Mouse (Mus musculus): Measurements from ENCODE around the gene Neurl1a.

Neurl1a gene

GRCm38 (mm10) chr19:47178431-47179271 is at the start of gene Neurl1a:
Gene Neurl1a, plus strand, starts transcription at chr19:47178820.
- POLR2A ChIA-PET, result interaction anchor here (0.6 to 4.9 kb wide), 48 partner anchors 9 to 580 kb away, joined by 3 to 19 read pairs (median 4); partner anchors contain the start of genes Pdcd11 (in 3 of the 4), Usmg5 (in 3 of the 4), Nt5c2 (in 2 of the 4) and Taf5 (in 2 of the 4)
- CTCF ChIA-PET, result interaction anchor here in 3 of 4 experiments (0.7 to 2.5 kb wide), 30 partner anchors 8 to 418 kb away, joined by 3 to 21 read pairs (median 4); no protein-coding TSS in a partner anchor

GRCm38 (mm10) chr19:47128835-47129234 is 49.8 kb upstream of the Neurl1a start:
- POLR2A ChIA-PET, result interaction anchor here in 2 of 4 experiments (0.7 to 4.0 kb wide), 9 partner anchors 9 to 61 kb away, joined by 3 to 21 read pairs (median 4); partner anchors contain the start of genes Taf5 (in 2 of the 2), Calhm2 (in 1 of the 2), Pdcd11 (in 1 of the 2) and Usmg5 (in 1 of the 2)
- CTCF ChIA-PET, result interaction anchor here in 1 of 4 experiments (0.6 to 4.2 kb wide), 4 partner anchors 8 to 40 kb away, joined by 3 to 18 read pairs (median 4); no protein-coding TSS in a partner anchor

GRCm38 (mm10) chr19:47130551-47131125 is 48.0 kb upstream of the Neurl1a start:
- ChIA-PET CTCF (interaction anchor here in 2 of 4 experiments (0.6 kb wide), 2 partner anchors 47 to 206 kb away, joined by 3 read pairs; no protein-coding TSS in a partner anchor), POLR2A (interaction anchor here in 3 of 4 experiments (0.6 to 4.0 kb wide), 8 partner anchors 7 to 340 kb away, joined by 3 to 21 read pairs (median 4); partner anchors contain the start of genes Taf5 (in 2 of the 3), Pdcd11 (in 1 of the 3) and Usmg5 (in 1 of the 3))

- ChIA-PET POLR2A (interaction anchor here in 3 of 4 experiments (1.1 to 2.7 kb wide), 5 partner anchors 10 to 65 kb away, joined by 3 to 14 read pairs (median 5); partner anchors contain the start of gene Taf5 (in 1 of the 3)), CTCF (interaction anchor here in 2 of 4 experiments (0.8 to 2.3 kb wide), 6 partner anchors 9 to 36 kb away, joined by 3 to 10 read pairs (median 8); partner anchors contain the start of gene Calhm3 (in 1 of the 2))
Observed at GRCm38 (mm10) chr19:47133161-47133560, 45.5 kb upstream of the Neurl1a start.

- POLR2A ChIA-PET, result interaction anchor here in 2 of 4 experiments (0.9 to 3.5 kb wide), 16 partner anchors 8 to 120 kb away, joined by 3 to 14 read pairs (median 4); partner anchors contain the start of genes Calhm1 (in 1 of the 2), Ina (in 1 of the 2), Nt5c2 (in 1 of the 2) and Taf5 (in 1 of the 2)
- CTCF ChIA-PET, result interaction anchor here in 3 of 4 experiments (0.6 to 2.8 kb wide), 10 partner anchors 11 to 239 kb away, joined by 3 to 16 read pairs (median 4); partner anchors contain the start of gene Neurl1a (in 1 of the 3)
Observed at GRCm38 (mm10) chr19:47135568-47135967, 43.1 kb upstream of the Neurl1a start.

GRCm38 (mm10) chr19:47136170-47136569 is 42.5 kb upstream of the Neurl1a start:
- ChIA-PET POLR2A (interaction anchor here in 2 of 4 experiments (0.9 to 3.5 kb wide), 6 partner anchors 10 to 121 kb away, joined by 3 to 14 read pairs (median 3); partner anchors contain the start of genes Ina (in 1 of the 2), Nt5c2 (in 1 of the 2) and Taf5 (in 1 of the 2)), CTCF (interaction anchor here in 2 of 4 experiments (1.6 to 2.8 kb wide), 2 partner anchors 32 kb away, joined by 3 to 16 read pairs; no protein-coding TSS in a partner anchor)

- ChIA-PET CTCF (interaction anchor here in 3 of 4 experiments (0.8 to 3.4 kb wide), 5 partner anchors 12 to 38 kb away, joined by 3 to 16 read pairs (median 13); no protein-coding TSS in a partner anchor), POLR2A (interaction anchor here in 3 of 4 experiments (0.7 to 5.5 kb wide), 12 partner anchors 9 to 122 kb away, joined by 3 to 62 read pairs (median 4); partner anchors contain the start of genes Pdcd11 (in 2 of the 3), Usmg5 (in 2 of the 3), Ina (in 1 of the 3) and Nt5c2 (in 1 of the 3))
Observed at GRCm38 (mm10) chr19:47137051-47137581, 41.5 kb upstream of the Neurl1a start.

GRCm38 (mm10) chr19:47137771-47138421 is 40.7 kb upstream of the Neurl1a start, which contains the start of gene Calhm2:
Gene Calhm2, minus strand, starts transcription at chr19:47138294.
- POLR2A ChIA-PET, result interaction anchor here (0.5 to 5.5 kb wide), 16 partner anchors 10 to 71 kb away, joined by 3 to 62 read pairs (median 4); partner anchors contain the start of genes Pdcd11 (in 2 of the 4), Taf5 (in 2 of the 4), Usmg5 (in 2 of the 4) and Neurl1a (in 1 of the 4)
- CTCF ChIA-PET, result interaction anchor here in 3 of 4 experiments (0.7 to 3.4 kb wide), 7 partner anchors 11 to 835 kb away, joined by 3 to 15 read pairs (median 5); no protein-coding TSS in a partner anchor

GRCm38 (mm10) chr19:47139611-47140010 is 39.0 kb upstream of the Neurl1a start:
- POLR2A ChIA-PET, result interaction anchor here in 2 of 4 experiments (0.8 to 5.5 kb wide), 13 partner anchors 7 to 124 kb away, joined by 3 to 62 read pairs (median 4); partner anchors contain the start of genes Taf5 (in 2 of the 2), Neurl1a (in 1 of the 2), Nt5c2 (in 1 of the 2) and Pcgf6 (in 1 of the 2)
- CTCF ChIA-PET, result interaction anchor here (0.6 to 3.4 kb wide), 13 partner anchors 9 to 607 kb away, joined by 3 to 15 read pairs (median 5); no protein-coding TSS in a partner anchor

- POLR2A ChIA-PET, result interaction anchor here in 1 of 4 experiments (1.1 kb wide), 1 partner anchor 11 kb away, joined by 3 read pairs; no protein-coding TSS in a partner anchor
- CTCF ChIA-PET, result interaction anchor here in 1 of 4 experiments (0.7 kb wide), 1 partner anchor 173 kb away, joined by 3 read pairs; no protein-coding TSS in a partner anchor
Observed at GRCm38 (mm10) chr19:47142438-47142837, 36.2 kb upstream of the Neurl1a start.

GRCm38 (mm10) chr19:47144154-47144553 is 34.5 kb upstream of the Neurl1a start, which contains the start of gene Calhm1:
Gene Calhm1, minus strand, starts transcription at chr19:47144254.
- POLR2A ChIA-PET, result interaction anchor here in 2 of 4 experiments (0.7 to 1.5 kb wide), 5 partner anchors 7 to 77 kb away, joined by 3 to 7 read pairs (median 4); partner anchors contain the start of gene Taf5 (in 2 of the 2)
- CTCF ChIA-PET, result interaction anchor here in 2 of 4 experiments (1.0 to 2.1 kb wide), 3 partner anchors 21 to 25 kb away, joined by 3 to 6 read pairs (median 6); no protein-coding TSS in a partner anchor

GRCm38 (mm10) chr19:47148267-47148847 is 30.3 kb upstream of the Neurl1a start:
- ChIA-PET CTCF (interaction anchor here in 3 of 4 experiments (0.6 to 3.7 kb wide), 6 partner anchors 10 to 553 kb away, joined by 3 to 15 read pairs (median 6); partner anchors contain the start of gene Calhm2 (in 1 of the 3)), POLR2A (interaction anchor here in 2 of 4 experiments (0.8 to 5.9 kb wide), 7 partner anchors 9 to 81 kb away, joined by 3 to 62 read pairs (median 4); partner anchors contain the start of genes Calhm2 (in 1 of the 2), Pdcd11 (in 1 of the 2), Taf5 (in 1 of the 2) and Usmg5 (in 1 of the 2))

GRCm38 (mm10) chr19:47149854-47150253 is 28.8 kb upstream of the Neurl1a start:
- ChIA-PET POLR2A (interaction anchor here (0.6 to 5.9 kb wide), 26 partner anchors 9 to 596 kb away, joined by 3 to 62 read pairs (median 4); partner anchors contain the start of genes Neurl1a (in 2 of the 4), Taf5 (in 2 of the 4), Calhm2 (in 1 of the 4) and Pcgf6 (in 1 of the 4)), CTCF (interaction anchor here (0.6 to 3.7 kb wide), 17 partner anchors 11 to 719 kb away, joined by 3 to 15 read pairs (median 4); partner anchors contain the start of genes Calhm2 (in 1 of the 4) and Neurl1a (in 1 of the 4))

- ChIA-PET POLR2A (interaction anchor here (0.7 to 5.9 kb wide), 15 partner anchors 8 to 461 kb away, joined by 3 to 62 read pairs (median 3); partner anchors contain the start of genes Taf5 (in 3 of the 4), Borcs7 (in 1 of the 4), Calhm1 (in 1 of the 4) and Calhm2 (in 1 of the 4)), CTCF (interaction anchor here in 3 of 4 experiments (0.6 to 3.7 kb wide), 8 partner anchors 12 to 644 kb away, joined by 3 to 15 read pairs (median 7); no protein-coding TSS in a partner anchor)
Observed at GRCm38 (mm10) chr19:47151332-47152061, 27.1 kb upstream of the Neurl1a start.
